Mouse (Mus musculus) ovary, adult 10 weeks (tissue): Measurements from ENCODE around the gene 4930562C15Rik. TPM values are rescaled to one million over a fixed set of nuclear protein-coding genes. Genes with fewer than 3 reads are reported as not detected.

Experiments
- polyA plus RNA-seq: library from polyadenylated mRNA; stranded (reverse); fragments of 350-450 nt; fragmentation: Illumina TruSeq; extraction: RNeasy Lipid Tissue Mini Kit (QIAGEN cat#74804); gene quantifications from one replicate; pipeline ENCODE4 v1.2.3, GENCODE M21; 2014

Gene 4930562C15Rik
- polyA plus RNA-seq: 1.4 TPM

DNA sequence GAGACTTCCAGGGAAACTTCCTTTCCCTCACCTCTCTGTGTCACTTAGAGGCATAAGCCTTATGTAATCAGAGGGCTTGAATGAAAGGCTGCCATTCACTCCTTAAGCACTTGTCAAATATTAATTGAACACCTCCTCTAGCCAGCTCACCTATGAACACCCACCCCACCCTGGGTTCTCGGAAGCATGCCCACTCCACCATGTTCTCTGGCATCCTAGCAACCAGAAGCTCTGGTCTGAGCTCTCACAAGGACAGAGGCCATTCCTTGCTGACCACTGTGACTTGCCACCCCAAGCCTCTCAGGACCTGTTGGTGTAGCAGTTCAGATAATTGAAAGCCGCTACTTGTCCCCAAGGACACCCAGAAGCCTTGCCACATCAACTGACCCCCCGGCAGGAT is at the start of gene 4930562C15Rik:
4930562C15Rik (plus strand) TSS at position 226 of the 400 bp plus-strand sequence.

DNA sequence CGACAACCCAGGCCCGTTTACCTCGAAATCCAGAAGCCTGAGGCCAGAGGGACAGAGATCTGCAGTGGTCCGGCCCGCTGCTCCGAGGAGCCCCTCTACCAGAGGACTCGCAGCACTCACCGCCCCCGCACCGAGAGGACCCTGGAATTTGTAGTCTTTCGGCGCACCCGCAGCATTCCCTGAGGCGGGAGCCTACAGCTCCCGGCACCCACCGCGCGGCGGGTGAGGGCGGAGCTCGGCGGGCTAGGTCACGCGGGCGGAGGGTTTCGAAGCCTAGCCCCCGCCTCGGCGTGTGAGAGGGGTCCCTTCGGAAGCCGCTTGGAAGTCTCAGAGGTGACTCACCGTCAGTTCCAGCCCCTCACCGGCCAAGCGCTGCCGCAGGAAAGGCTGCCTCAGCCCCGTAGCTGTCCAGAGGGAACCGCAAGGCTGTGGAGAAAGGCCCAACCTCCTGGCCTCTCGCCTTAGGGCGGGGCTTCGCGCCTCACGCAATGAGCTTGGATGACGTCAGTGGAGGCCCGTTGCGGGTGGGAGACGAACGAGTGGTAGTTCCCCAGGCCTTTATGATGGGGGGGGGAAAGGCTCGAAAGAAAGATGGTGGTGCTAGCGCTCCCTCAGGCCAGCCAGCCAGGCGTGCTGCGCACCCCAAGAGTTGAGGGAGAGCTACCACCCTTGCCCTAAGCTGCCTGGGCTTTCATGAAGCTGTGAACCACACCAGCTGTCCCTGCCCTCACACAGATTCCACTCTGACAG is 45.2 kb upstream of the 4930562C15Rik start, which contains the start of gene Cdip1:
Cdip1 (minus strand) TSS at position 483 of the 750 bp plus-strand sequence.

DNA sequence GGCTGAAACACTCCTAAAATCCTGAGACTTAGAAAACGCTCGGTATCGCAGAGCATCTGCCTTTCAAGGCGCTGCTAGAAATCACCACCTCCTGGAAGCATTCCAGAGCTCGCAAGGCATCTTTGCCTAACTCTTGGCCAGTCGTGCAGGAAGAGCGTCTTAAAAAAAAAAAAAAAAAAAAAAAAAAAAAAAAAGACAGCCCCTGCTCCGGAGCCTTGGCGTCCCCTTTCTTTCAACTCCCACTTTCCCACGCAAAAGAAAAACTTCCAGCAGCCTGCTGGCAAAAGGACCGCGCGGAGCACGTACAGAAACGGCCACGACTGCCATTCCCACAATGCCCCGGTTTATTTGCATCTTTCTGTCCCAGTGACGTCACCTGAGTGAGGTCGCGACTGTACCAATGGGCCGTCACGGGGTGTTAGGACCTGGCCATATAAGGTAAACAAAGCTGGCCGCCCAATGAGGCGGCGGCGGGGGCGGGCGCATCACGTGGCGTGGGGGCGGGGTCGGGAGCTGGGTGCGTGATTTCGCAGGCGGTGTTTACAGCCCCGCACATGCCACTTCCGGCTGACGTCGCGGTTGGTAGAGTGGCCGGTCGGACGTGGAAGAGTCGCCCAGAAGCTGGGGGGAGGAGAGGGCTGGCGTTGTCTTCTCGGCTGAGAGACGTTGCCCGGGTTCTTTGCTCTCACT is 45.1 kb downstream of the 4930562C15Rik start, which contains the start of gene Ubald1:
Ubald1 (minus strand) TSS at position 180 of the 690 bp plus-strand sequence.

DNA sequence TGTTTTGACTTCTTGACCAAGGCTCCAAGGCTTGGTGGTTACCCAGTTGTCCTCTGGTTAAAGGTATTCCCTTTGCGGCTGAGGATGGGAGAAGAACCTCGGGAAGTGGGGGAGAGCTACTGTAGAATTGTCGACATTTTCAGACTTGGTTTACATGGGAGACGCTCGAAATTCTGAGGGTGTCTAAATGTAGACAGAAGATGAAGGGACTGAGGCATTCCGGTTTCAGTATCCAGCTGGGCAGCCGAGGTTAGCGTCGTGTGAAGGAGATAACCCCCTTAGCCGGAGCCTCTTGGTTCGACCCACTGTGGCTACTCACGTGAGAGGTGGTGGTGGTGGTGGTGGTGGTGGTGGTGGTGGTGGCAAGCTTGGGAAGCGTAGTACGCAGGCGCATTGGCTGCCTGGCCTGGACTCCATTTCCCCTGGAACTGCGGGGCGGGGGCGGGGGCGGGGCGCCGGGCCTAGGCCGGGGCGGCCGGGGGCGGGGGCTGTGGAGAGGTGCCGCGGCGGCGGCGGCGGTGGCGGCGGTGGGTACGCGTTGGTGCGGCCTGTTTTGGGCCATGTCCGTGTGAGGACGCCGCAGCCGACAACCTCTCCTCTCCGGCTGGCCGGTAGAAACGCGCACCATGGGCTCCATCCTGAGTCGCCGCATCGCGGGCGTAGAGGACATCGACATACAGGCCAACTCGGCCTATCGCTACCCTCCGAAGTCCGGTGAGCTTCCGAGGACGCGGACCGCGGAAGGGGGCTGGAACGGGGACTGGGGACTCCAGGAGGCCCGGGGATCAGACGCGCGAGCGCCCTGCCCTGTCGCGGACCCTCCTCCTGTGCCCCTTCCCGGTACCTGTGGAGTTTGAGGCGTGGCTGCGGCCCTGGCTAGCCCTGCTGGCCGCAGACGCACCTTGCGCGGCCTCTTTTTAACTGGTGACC is 50.8 kb downstream of the 4930562C15Rik start, which contains the start of gene Mgrn1:
Mgrn1 (plus strand) TSS at position 490 of the 930 bp plus-strand sequence.

Other genes starting within 250 kb of the 4930562C15Rik start
- gene Glis2, start 240.7 kb upstream of the 4930562C15Rik start, polyA plus RNA-seq: 4.1 TPM
- gene Pam16, start 210.4 kb upstream of the 4930562C15Rik start, polyA plus RNA-seq: 8.5 TPM
- 3.6 TPM for gene Vasn, start 195.5 kb upstream of the 4930562C15Rik start, polyA plus RNA-seq
- gene Dnaja3, start 195.4 kb upstream of the 4930562C15Rik start, polyA plus RNA-seq: 27.7 TPM
- gene Coro7, start 155.6 kb upstream of the 4930562C15Rik start, polyA plus RNA-seq: 0.66 TPM
- gene Nmral1, start 116.1 kb upstream of the 4930562C15Rik start, polyA plus RNA-seq: 0.31 TPM
- gene Hmox2, start 109.1 kb upstream of the 4930562C15Rik start, polyA plus RNA-seq: 48.7 TPM
- gene Cdip1, start 45.1 kb upstream of the 4930562C15Rik start, polyA plus RNA-seq: 46.7 TPM
- 0.40 TPM for gene Ubald1, start 44.9 kb downstream of the 4930562C15Rik start, polyA plus RNA-seq
- gene Mgrn1, start 50.8 kb downstream of the 4930562C15Rik start, polyA plus RNA-seq: 8.6 TPM
- 5.8 TPM for gene Nudt16l1, start 103.3 kb downstream of the 4930562C15Rik start, polyA plus RNA-seq
- 4.7 TPM for gene Anks3, start 128.8 kb downstream of the 4930562C15Rik start, polyA plus RNA-seq
- gene Sept12, start 162.4 kb downstream of the 4930562C15Rik start, polyA plus RNA-seq: not detected
- not detected for gene Smim22, start 171.9 kb downstream of the 4930562C15Rik start, polyA plus RNA-seq
- gene Rogdi, start 178.1 kb downstream of the 4930562C15Rik start, polyA plus RNA-seq: 0.86 TPM
- 75.1 TPM for gene Glyr1, start 214.4 kb downstream of the 4930562C15Rik start, polyA plus RNA-seq
- gene Ubn1, start 214.6 kb downstream of the 4930562C15Rik start, polyA plus RNA-seq: 35.1 TPM